Mouse (Mus musculus): ENCODE measurements around the gene Ldb2.

DNA sequence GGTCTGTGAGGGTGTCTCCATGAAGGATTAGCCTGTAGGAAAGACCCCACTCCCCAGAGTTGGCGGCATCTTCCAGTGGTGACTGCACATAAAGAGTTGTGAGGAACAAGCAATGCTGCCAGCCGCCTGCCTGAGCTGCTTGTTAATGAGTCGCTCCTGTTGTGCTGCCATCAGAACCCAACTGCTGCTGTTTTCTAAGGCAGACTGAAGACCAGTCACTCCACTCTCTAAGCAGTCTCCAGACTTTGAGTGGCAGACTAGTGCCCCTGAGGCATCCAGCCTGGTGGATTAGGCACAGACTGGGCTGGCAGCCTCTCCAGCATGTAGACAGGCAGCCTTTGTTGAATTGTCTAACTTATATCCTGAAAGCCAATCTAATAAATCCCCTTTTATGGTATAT lies 101.5 kb downstream of the Ldb2 start:
- no peak for TF ChIP-seq CTCF (IDR thresholded peaks at IDR 0.05)
- TF ChIP-seq EP300 (IDR thresholded peaks at IDR 0.05; ENCODE audit: insufficient read depth, low read depth, low read length), result no peak
- TF ChIP-seq POLR2A (IDR thresholded peaks at IDR 0.05; ENCODE audit: insufficient read depth, low read depth, low read length), result no peak
